Mouse (Mus musculus) heart, adult 11 months (tissue): Measurements from ENCODE around the gene Akap4.

Experiments
- DNase-seq: peaks from one replicate; pipeline ENCODE4 v3.0.0; 2022

Gene Akap4

DNA sequence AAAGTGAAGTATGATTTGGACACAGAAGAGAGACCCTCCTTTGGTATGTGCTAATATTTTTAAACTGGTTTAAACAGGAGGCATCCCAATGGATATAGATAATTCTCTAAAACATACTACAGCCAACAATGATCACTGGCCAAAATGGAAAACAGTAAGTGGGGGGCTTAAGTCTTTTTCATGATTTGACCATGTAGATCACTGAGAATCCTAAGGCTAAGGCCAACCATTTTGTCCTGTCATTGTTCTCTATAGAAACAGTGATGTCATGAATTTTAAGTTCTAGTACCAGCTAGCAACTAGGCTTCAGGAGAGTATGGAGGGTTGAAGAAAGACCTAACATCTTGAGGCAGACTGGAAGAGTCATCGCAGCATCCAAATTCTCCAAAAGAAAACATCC is at the start of gene Akap4:
TSS of gene Akap4 (plus strand) at position 301 of the 400 bp plus-strand sequence.
- DNase-seq: no peak

DNA sequence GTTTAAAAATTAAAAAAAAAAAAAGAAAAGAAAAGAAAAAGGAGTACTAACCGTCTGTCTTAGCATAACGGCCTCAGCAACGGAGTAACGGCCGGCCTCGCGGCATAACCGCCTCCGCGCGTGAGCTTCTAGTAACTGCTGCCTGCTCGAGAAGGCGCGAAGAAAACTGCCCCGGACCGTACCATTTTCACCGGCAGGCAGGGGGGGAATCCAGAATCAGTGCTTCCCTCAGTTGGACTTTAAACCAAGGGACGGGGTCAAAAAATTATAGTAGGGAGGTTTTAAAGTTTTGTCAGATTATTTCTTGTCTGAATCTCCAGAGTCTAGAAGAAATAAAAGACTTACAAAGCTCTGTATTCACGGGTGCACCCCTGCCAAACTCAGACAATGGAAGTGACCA is 25.8 kb upstream of the Akap4 start, which contains the start of gene Ccnb3:
TSS of gene Ccnb3 (minus strand) at position 101 of the 400 bp plus-strand sequence.
- DNase-seq: no peak

DNA sequence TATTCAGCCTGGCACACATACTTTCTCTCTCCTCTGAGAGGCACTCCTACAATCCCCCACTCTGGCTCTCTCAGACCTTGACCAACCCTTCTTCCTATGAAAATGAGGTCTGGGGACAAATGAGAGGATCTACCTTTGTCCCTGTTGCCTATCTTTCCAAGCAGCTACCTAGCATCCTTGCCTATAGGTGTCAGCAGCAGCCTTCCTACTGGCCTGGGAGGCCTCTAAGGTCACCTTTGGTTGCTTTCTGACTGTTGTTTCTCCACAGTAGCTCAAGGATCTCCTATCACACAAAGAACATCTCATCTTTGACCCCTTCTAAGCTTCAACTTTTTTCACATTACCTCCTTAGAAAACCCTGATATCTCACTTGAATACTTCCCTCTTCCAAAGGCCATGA is 10.3 kb upstream of the Akap4 start:
- no peak for DNase-seq

DNA sequence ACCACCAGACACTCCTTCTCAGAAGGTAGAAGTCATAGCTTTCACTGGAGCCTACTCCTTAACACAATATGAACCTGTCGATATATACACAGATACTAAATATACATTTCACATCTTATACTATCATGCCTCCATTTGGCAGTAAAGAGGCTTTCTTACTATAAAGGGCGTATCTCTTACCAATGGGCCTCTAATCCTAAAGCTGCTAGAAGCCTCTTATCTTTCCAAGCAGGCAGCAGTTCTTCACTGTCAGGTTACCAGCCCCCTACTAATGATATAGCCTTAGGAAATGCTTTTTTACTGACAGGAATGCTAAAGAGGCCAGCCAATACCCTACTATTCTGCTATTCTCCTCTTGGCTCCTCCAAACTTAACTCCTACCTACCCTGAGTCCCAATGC is 9.7 kb upstream of the Akap4 start:
- no peak for DNase-seq

DNA sequence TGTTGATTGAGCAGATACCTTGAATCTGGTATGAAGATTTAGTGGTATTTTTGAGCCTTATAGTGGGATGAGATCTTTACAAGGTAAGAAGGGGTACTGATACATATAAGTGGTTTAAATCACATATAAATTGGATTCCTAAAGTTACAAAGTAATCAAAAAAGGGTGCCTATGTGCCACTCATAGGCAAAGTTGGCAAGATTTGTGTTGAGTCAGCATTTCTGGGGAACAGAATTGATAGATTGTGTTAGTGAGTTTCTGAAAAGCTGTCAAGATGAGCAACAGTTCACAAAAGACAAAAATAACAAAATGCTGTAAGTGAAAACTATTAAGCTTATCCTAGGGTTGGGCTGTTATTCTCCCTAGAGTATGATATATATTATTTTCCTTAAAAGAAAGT is 3.2 kb upstream of the Akap4 start:
- DNase-seq: no peak

DNA sequence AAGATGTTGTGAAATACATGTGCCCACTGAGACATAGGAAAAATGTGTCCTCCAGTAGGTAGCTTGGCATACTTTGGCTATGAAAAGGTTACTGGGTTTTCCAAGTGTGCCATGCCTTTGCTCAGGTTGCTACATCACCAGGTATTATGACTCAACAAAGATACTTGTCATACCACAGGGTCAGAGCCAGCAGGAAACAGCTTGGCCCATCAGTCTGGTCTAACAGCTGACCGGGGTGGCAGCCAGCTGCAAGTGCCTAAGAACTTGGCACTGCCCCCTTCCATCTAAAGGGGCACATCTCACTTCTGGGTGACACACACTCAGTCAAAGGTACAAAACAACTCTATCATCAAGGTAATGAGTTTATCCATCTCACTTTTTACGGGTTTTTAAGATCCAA is 683 bp downstream of the Akap4 start:
- no peak for DNase-seq

DNA sequence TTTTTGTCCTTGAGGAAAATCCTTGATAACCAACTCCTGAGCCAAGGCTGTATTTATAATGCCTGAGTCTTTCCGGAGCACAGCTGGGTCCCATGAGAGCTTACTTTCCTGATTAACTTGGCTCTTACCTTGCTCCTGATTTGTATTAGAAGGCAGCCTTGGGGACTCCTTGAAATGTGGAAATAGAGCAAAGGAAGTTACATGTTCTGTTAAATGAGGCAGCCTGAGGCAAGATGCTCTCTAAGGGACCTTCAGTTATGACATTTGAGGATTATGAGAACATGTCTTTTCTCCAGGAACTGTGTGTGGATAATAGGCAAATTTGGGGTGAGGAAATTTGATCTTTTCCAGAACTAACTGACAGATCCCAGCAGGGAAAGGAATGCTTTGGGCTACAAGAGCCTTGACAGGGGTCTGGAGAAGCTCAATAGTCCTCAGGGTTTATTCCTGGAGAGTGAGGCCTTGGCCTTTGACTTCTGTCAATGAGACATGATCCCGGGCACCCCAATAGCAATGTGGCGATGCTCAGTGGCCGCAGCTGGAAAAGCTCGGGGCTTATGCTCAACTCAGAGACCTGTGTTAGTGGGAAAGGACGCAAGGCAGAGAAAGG is 12.6 kb downstream of the Akap4 start:
- DNase-seq: no peak

DNA sequence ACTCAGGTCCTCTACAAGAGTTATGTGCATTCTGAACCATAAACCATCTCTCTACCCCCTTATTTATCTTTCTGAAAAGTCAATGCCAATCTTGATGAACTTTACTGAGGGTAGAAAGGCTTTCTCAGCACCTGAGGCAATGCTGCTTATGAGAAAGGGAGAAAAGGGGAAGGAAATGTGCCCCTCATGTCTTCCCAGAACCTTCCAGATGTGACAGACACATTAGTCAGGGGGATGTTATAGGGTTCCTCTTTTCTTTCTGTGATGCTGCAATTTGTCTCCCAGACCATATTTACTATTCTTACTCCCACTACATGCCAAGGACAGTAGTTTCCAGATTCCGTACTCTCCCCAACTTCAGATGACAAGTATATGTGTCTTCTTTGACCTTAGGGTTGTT is 18.6 kb downstream of the Akap4 start:
- no peak for DNase-seq

DNA sequence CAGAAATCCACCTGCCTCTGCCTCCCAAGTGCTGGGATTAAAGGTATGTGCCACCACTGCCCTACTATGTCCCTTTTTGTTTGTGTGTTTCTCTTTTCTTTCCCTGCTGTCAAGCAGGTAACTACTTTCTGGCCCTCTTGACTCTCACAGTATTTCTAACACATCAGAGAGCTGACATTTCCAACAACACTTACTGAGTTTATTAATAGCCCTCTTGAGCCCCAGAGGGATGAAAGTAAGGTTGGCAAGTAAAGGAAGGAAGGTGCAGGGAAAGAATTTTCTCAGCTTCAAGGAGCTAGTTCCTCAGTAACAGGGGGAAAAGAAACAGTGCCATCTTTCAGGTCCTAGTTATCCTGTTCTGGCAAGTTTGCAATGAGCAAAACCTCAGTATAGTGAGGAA is 23.0 kb downstream of the Akap4 start:
- DNase-seq: no peak

DNA sequence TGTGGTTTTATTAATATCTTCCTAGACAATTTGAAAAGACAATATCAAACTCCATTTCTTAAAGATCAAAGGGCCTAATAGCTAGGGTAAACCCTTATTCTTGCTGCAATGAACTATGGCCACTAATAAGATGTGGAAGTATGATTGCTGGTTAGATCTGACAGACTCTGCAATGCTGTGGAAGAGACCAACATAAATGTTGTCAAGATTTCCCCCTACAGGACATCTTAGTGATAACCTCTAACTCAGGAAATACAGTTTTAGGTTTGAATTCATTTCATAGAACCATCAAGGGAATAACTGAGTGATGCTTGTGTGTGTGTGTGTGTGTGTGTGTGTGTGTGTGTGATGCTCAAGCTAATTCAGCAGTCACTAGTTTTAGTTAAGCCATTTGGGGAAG is 35.0 kb downstream of the Akap4 start:
- no peak for DNase-seq

DNA sequence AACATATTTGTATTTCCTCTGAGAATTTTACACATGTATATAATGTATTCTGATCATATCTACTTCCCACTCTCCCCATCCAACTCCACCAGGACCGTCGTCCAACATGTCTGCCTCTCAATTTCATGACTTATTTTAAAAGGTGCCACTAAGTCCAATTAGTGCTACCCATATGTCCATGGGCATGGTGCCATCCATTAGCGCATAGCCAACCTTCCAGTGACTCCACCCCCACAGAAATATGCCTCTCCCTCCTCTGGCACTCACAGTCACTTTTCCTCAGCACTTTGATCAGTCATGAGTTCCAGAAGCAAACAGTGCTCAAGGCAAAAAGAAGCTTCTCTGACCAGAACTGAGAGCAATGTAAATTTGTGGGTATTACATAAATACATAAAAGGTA is 47.6 kb downstream of the Akap4 start:
- DNase-seq: no peak

DNA sequence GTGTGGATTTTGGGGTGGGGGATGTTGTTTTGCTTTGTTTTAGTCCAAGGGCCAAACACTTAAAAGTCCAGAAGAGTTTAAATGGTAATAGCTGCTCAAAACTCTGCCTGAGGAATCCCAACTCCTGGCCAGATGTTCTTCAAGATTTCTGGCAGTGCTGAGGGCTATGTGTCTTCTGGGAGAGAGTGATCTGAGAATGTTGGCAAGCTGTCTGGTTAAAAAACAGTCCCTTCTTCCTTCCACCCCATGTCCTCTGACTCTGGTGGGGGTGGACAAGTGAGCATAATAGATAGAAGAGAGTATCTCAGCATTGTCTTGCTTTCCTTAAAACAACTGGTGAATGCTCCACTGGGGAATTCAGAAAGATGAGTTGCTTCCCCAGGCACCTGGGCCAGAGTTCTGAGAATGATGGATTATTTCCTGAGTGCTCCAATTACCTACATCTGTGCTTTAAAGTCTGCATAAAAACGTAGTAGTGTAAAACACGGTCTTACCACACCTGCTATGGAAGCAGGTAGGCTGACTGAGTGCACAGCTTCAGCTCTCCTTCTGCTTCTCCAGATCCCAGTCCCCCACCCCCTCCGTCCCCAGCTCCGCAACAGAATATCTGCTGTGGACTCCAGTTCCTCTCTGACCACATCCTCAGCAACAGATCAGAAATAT is 54.4 kb downstream of the Akap4 start:
- DNase-seq: peak; percentile 89
